Mouse (Mus musculus) midbrain, embryonic 15.5 days (tissue): ENCODE measurements around the gene March1. TPM values are rescaled to one million over a fixed set of nuclear protein-coding genes. Genes with fewer than 3 reads are reported as not detected.

Experiments
- ATAC-seq: fragments of 200-750 bp; cut with Nextera tagmentation; replicated peaks from 2 replicates; pipeline ENCODE4 v1.8.0; 2017; ENCODE audit warnings: moderate TSS enrichment
- H3K27ac ChIP-seq: fragments of 300-500 bp; sonication (generic); 2 replicates; pipeline ENCODE4 v1.5.1; 2015; ENCODE audit warnings: mild to moderate bottlenecking, inconsistent platforms
- H3K27me3 ChIP-seq: fragments of 300-500 bp; sonication (generic); replicated peaks from 2 replicates; pipeline ENCODE4 v1.6.1; 2015; ENCODE audit warnings: inconsistent platforms
- H3K36me3 ChIP-seq: fragments of 300-500 bp; sonication (generic); replicated peaks from 2 replicates; pipeline ENCODE4 v1.6.1; 2015; ENCODE audit warnings: inconsistent platforms
- H3K4me1 ChIP-seq: fragments of 300-500 bp; sonication (generic); 2 replicates; pipeline ENCODE4 v1.6.1; 2015; ENCODE audit warnings: inconsistent platforms
- H3K4me2 ChIP-seq: fragments of 300-500 bp; sonication (generic); 2 replicates; pipeline ENCODE4 v1.6.1; 2015; ENCODE audit warnings: inconsistent platforms, mild to moderate bottlenecking, moderate library complexity
- H3K4me3 ChIP-seq: fragments of 300-500 bp; sonication (generic); 2 replicates; pipeline ENCODE4 v1.5.1; 2015; ENCODE audit warnings: mild to moderate bottlenecking, inconsistent platforms
- H3K9ac ChIP-seq: fragments of 300-500 bp; sonication (generic); 2 replicates; pipeline ENCODE4 v1.6.1; 2015; ENCODE audit warnings: mild to moderate bottlenecking, inconsistent platforms
- H3K9me3 ChIP-seq: fragments of 300-500 bp; sonication (generic); 2 replicates; pipeline ENCODE4 v1.6.1; 2016; ENCODE audit warnings: inconsistent platforms
- WGBS: fragments of 180-500 bp; shearing (Covaris S2); methylation state at CpG from one replicate; pipeline ENCODE4 v1.1.7; 2015; ENCODE audit warnings: mixed read lengths; 5-methylcytosine and 5-hydroxymethylcytosine counted together
- polyA plus RNA-seq: library from polyadenylated mRNA; unstranded; fragments of >200 nt; fragmentation: Nextera tagmentation; extraction: Ambion mirVana; gene quantifications from 2 replicates; pipeline ENCODE4 v1.2.1, GENCODE M21; 2015

March1 gene
- polyA plus RNA-seq, 1 experiment from 2014 or later = 56.6 TPM

- 74% methylated on average over 5 of the region's 5 CpGs for WGBS
- Histone ChIP-seq H3K9me3 (no peaks in the 10 kb centered on the region), H3K4me2 (no peak overlapping the region), H3K4me1 (no peaks in the 10 kb centered on the region), H3K27ac (no peak overlapping the region), H3K36me3 (no peaks in the 10 kb centered on the region), H3K4me3 (no peak overlapping the region), H3K9ac (no peak overlapping the region), H3K27me3 (no peaks in the 10 kb centered on the region)
- no peak for ATAC-seq
Measured at GRCm38 (mm10) chr8:65781156-65781555, 163.5 kb downstream of the March1 start.

- Histone ChIP-seq H3K9me3 (no peaks in the 10 kb centered on the region), H3K36me3 (no peaks in the 10 kb centered on the region), H3K27ac (no peak overlapping the region), H3K27me3 (no peaks in the 10 kb centered on the region), H3K9ac (no peak overlapping the region), H3K4me3 (no peak overlapping the region), H3K4me1 (no peaks in the 10 kb centered on the region), H3K4me2 (no peak overlapping the region)
- WGBS = 93% methylated on average over 2 of the region's 2 CpGs
- ATAC-seq = no peak
Measured at GRCm38 (mm10) chr8:65812971-65813370, 195.3 kb downstream of the March1 start.

GRCm38 (mm10) chr8:65922294-65923019 lies 304.8 kb downstream of the March1 start:
- H3K36me3 ChIP-seq = no peaks in the 10 kb centered on the region
- H3K27ac ChIP-seq = no peak overlapping the region
- no peak overlapping the region for H3K4me3 ChIP-seq
- no peaks in the 10 kb centered on the region for H3K4me1 ChIP-seq
- peak; percentile 56; the same call in 1 of the 2 replicates for ATAC-seq
- no peaks in the 10 kb centered on the region for H3K27me3 ChIP-seq
- WGBS = 72% methylated on average over 3 of the region's 3 CpGs
- no peak overlapping the region for H3K9ac ChIP-seq
- H3K9me3 ChIP-seq = no peaks in the 10 kb centered on the region
- no peak overlapping the region for H3K4me2 ChIP-seq

GRCm38 (mm10) chr8:65956948-65957347 lies 339.2 kb downstream of the March1 start:
- no peak for ATAC-seq
- Histone ChIP-seq H3K36me3 (no peaks in the 10 kb centered on the region), H3K4me3 (no peak overlapping the region), H3K9ac (no peak overlapping the region), H3K4me2 (no peak overlapping the region), H3K27me3 (no peaks in the 10 kb centered on the region), H3K9me3 (no peaks in the 10 kb centered on the region), H3K27ac (no peak overlapping the region), H3K4me1 (no peaks in the 10 kb centered on the region)
- 15% methylated on average over 5 of the region's 5 CpGs for WGBS

GRCm38 (mm10) chr8:65957492-65957891 lies 339.8 kb downstream of the March1 start:
- no peak overlapping the region for H3K27ac ChIP-seq
- H3K4me1 ChIP-seq = no peaks in the 10 kb centered on the region
- no peaks in the 10 kb centered on the region for H3K9me3 ChIP-seq
- no peaks in the 10 kb centered on the region for H3K27me3 ChIP-seq
- ATAC-seq = no peak
- no peak overlapping the region for H3K9ac ChIP-seq
- no peak overlapping the region for H3K4me3 ChIP-seq
- no peaks in the 10 kb centered on the region for H3K36me3 ChIP-seq
- no peak overlapping the region for H3K4me2 ChIP-seq

- H3K9ac ChIP-seq = peak overlapping the region; percentile 20; the same call in 1 of the 2 replicates
- no peaks in the 10 kb centered on the region for H3K36me3 ChIP-seq
- peak; percentile 93 for ATAC-seq
- peak overlapping the region; percentile 71 for H3K27ac ChIP-seq
- peaks cover 22% of the 10 kb centered on the region for H3K4me1 ChIP-seq
- 2% methylated on average over 10 of the region's 10 CpGs for WGBS
- no peaks in the 10 kb centered on the region for H3K9me3 ChIP-seq
- H3K27me3 ChIP-seq = no peaks in the 10 kb centered on the region
- peak overlapping the region; percentile 22 for H3K4me3 ChIP-seq
- peak overlapping the region; percentile 37 for H3K4me2 ChIP-seq
Measured at GRCm38 (mm10) chr8:65966502-65967222, 349.0 kb downstream of the March1 start.

- Histone ChIP-seq H3K27ac (peak overlapping the region; percentile 71), H3K4me2 (peak overlapping the region; percentile 37), H3K4me1 (peaks cover 22% of the 10 kb centered on the region), H3K4me3 (peak overlapping the region; percentile 22), H3K27me3 (no peaks in the 10 kb centered on the region), H3K36me3 (no peaks in the 10 kb centered on the region), H3K9ac (peak overlapping the region; percentile 20; the same call in 1 of the 2 replicates), H3K9me3 (no peaks in the 10 kb centered on the region)
- WGBS = 18% methylated on average over 8 of the region's 8 CpGs
- peak; percentile 74 for ATAC-seq
Measured at GRCm38 (mm10) chr8:65967223-65967778, 349.6 kb downstream of the March1 start.

GRCm38 (mm10) chr8:65976905-65977304 lies 359.2 kb downstream of the March1 start:
- no peak overlapping the region for H3K9ac ChIP-seq
- WGBS = 38% methylated on average over 5 of the region's 5 CpGs
- H3K4me1 ChIP-seq = no peaks in the 10 kb centered on the region
- H3K36me3 ChIP-seq = no peaks in the 10 kb centered on the region
- peak; percentile 75 for ATAC-seq
- H3K4me3 ChIP-seq = no peak overlapping the region
- no peaks in the 10 kb centered on the region for H3K9me3 ChIP-seq
- H3K27me3 ChIP-seq = no peaks in the 10 kb centered on the region
- H3K4me2 ChIP-seq = no peak overlapping the region
- no peak overlapping the region for H3K27ac ChIP-seq

- no peak overlapping the region for H3K4me2 ChIP-seq
- H3K4me1 ChIP-seq = no peaks in the 10 kb centered on the region
- no peaks in the 10 kb centered on the region for H3K36me3 ChIP-seq
- ATAC-seq = no peak
- H3K9me3 ChIP-seq = no peaks in the 10 kb centered on the region
- no peak overlapping the region for H3K27ac ChIP-seq
- no peaks in the 10 kb centered on the region for H3K27me3 ChIP-seq
- H3K4me3 ChIP-seq = no peak overlapping the region
- WGBS = 86% methylated on average over 2 of the region's 2 CpGs
- H3K9ac ChIP-seq = no peak overlapping the region
Measured at GRCm38 (mm10) chr8:65982039-65982438, 364.3 kb downstream of the March1 start.

GRCm38 (mm10) chr8:65987665-65988064 lies 370.0 kb downstream of the March1 start:
- no peak overlapping the region for H3K4me2 ChIP-seq
- H3K36me3 ChIP-seq = no peaks in the 10 kb centered on the region
- H3K4me3 ChIP-seq = no peak overlapping the region
- WGBS = 91% methylated on average over 1 of the region's 1 CpGs
- ATAC-seq = no peak
- H3K4me1 ChIP-seq = no peaks in the 10 kb centered on the region
- H3K9me3 ChIP-seq = no peaks in the 10 kb centered on the region
- no peak overlapping the region for H3K9ac ChIP-seq
- H3K27ac ChIP-seq = no peak overlapping the region
- no peaks in the 10 kb centered on the region for H3K27me3 ChIP-seq

- Histone ChIP-seq H3K4me1 (no peaks in the 10 kb centered on the region), H3K9me3 (no peaks in the 10 kb centered on the region; the same call in 1 of the 2 replicates), H3K27ac (no peak overlapping the region), H3K36me3 (no peaks in the 10 kb centered on the region), H3K9ac (no peak overlapping the region), H3K4me2 (no peak overlapping the region), H3K27me3 (no peaks in the 10 kb centered on the region), H3K4me3 (no peak overlapping the region)
- no peak for ATAC-seq
- 91% methylated on average over 2 of the region's 2 CpGs for WGBS
Measured at GRCm38 (mm10) chr8:66022815-66023214, 405.1 kb downstream of the March1 start.

GRCm38 (mm10) chr8:66033651-66034050 lies 416.0 kb downstream of the March1 start:
- 62% methylated on average over 3 of the region's 3 CpGs for WGBS
- Histone ChIP-seq H3K4me3 (no peak overlapping the region), H3K4me2 (no peak overlapping the region), H3K9me3 (no peaks in the 10 kb centered on the region), H3K27me3 (no peaks in the 10 kb centered on the region), H3K4me1 (no peaks in the 10 kb centered on the region), H3K27ac (no peak overlapping the region), H3K36me3 (no peaks in the 10 kb centered on the region), H3K9ac (no peak overlapping the region)
- ATAC-seq = no peak
